Mouse (Mus musculus) retina, embryonic 14.5 days (tissue): ENCODE data around the gene Cd151.

Experiments used
- DNase-seq: peaks from one replicate; pipeline ENCODE4 v3.0.0-alpha.2; 2015; ENCODE audit warnings: low spot score

Gene Cd151

GRCm38 (mm10) chr7:141472763-141473162 lies 5.6 kb downstream of the Cd151 start:
- no peak for DNase-seq

GRCm38 (mm10) chr7:141474160-141474559 lies 7.0 kb downstream of the Cd151 start:
- DNase-seq: no peak

- DNase-seq: peak; percentile 88
Observed at GRCm38 (mm10) chr7:141475011-141475804, 8.0 kb downstream of the Cd151 start, which contains the start of the genes Polr2l and Tspan4. Gene Polr2l (minus strand): TSS chr7:141475132. Gene Tspan4 (plus strand): TSS chr7:141475240.

GRCm38 (mm10) chr7:141475805-141476158 lies 8.6 kb downstream of the Cd151 start:
- no peak for DNase-seq

- DNase-seq: no peak
Observed at GRCm38 (mm10) chr7:141476226-141476980, 9.2 kb downstream of the Cd151 start.

GRCm38 (mm10) chr7:141476981-141477370 lies 9.8 kb downstream of the Cd151 start:
- no peak for DNase-seq

GRCm38 (mm10) chr7:141477578-141478269 lies 10.5 kb downstream of the Cd151 start:
- no peak for DNase-seq

GRCm38 (mm10) chr7:141478270-141478748 lies 11.1 kb downstream of the Cd151 start:
- no peak for DNase-seq

GRCm38 (mm10) chr7:141480842-141481497 lies 13.8 kb downstream of the Cd151 start:
- DNase-seq: peak; percentile 92

- peak; percentile 75 for DNase-seq
Observed at GRCm38 (mm10) chr7:141481498-141482401, 14.6 kb downstream of the Cd151 start.

- DNase-seq: no peak
Observed at GRCm38 (mm10) chr7:141482531-141483024, 15.4 kb downstream of the Cd151 start.

GRCm38 (mm10) chr7:141483114-141483653 lies 16.0 kb downstream of the Cd151 start:
- no peak for DNase-seq

- no peak for DNase-seq
Observed at GRCm38 (mm10) chr7:141484186-141485120, 17.3 kb downstream of the Cd151 start.

GRCm38 (mm10) chr7:141485186-141485585 lies 18.0 kb downstream of the Cd151 start:
- DNase-seq: no peak

- no peak for DNase-seq
Observed at GRCm38 (mm10) chr7:141485606-141486005, 18.4 kb downstream of the Cd151 start.

GRCm38 (mm10) chr7:141486239-141486638 lies 19.0 kb downstream of the Cd151 start:
- DNase-seq: no peak

- no peak for DNase-seq
Observed at GRCm38 (mm10) chr7:141487141-141487540, 19.9 kb downstream of the Cd151 start.

GRCm38 (mm10) chr7:141491151-141491550 lies 24.0 kb downstream of the Cd151 start:
- no peak for DNase-seq

GRCm38 (mm10) chr7:141492738-141493137 lies 25.5 kb downstream of the Cd151 start:
- no peak for DNase-seq
